Mouse (Mus musculus): ENCODE data around the gene Acrbp.

The Acrbp gene

GRCm38 (mm10) chr6:125071170-125071895, 21.8 kb downstream of the Acrbp start:
- no peak for DNase-seq (ENCODE audit: low spot score in 2 of 2)

DNA sequence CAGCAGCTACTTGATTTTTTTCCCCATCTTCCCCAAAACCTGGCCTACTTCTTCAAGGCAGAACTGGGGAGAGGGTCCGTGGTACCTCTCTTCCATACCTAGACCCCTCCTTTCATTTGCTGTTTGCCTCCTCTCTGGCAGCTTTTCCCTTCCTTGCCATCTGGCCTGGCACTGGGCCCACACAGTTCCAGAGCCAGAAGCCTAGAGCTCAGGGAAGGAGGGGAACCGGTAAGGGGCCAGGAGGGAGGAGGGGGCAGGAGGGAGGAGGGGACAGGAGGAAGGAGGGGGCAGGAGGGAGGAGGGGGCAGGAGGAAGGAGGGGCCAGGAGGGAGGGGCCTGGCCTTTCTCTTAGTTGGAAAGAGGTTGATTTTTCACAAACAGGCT, 22.4 kb downstream of the Acrbp start:
- DNase-seq (ENCODE audit: low spot score in 2 of 2) = no peak

- DNase-seq (ENCODE audit: low spot score in 2 of 2) = no peak
Measured at GRCm38 (mm10) chr6:125073825-125074224, 24.3 kb downstream of the Acrbp start.

- no peak for DNase-seq (ENCODE audit: low spot score in 2 of 2)
Measured at GRCm38 (mm10) chr6:125081394-125081793, 31.9 kb downstream of the Acrbp start.

GRCm38 (mm10) chr6:125081797-125082560, 32.5 kb downstream of the Acrbp start:
- peak; percentile 86 to 91 for DNase-seq (ENCODE audit: low spot score in 2 of 2)

- DNase-seq (ENCODE audit: low spot score in 2 of 2) = no peak
Measured at GRCm38 (mm10) chr6:125082801-125083386, 33.4 kb downstream of the Acrbp start.

DNA sequence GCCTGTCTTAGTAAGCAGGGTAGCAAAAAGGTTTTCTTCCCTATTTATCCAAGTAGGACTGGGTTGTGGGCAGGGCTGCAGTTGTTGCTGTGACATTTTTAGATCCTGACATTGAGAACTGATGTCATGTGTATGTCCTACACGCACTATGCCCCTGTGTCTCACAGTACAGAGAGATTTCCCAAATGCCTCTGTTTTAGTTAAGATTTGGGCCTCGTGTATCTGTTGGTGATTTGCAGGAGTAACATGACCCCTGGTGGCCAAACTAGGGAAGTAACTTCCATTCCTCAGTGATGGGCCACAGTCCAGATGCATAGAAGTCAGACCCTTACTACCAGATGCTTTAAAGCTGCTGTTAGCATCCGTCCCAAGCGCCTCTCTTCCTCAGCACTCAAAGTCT, 34.9 kb downstream of the Acrbp start:
- peak; percentile 54 to 69 for DNase-seq (ENCODE audit: low spot score in 2 of 2)

DNA sequence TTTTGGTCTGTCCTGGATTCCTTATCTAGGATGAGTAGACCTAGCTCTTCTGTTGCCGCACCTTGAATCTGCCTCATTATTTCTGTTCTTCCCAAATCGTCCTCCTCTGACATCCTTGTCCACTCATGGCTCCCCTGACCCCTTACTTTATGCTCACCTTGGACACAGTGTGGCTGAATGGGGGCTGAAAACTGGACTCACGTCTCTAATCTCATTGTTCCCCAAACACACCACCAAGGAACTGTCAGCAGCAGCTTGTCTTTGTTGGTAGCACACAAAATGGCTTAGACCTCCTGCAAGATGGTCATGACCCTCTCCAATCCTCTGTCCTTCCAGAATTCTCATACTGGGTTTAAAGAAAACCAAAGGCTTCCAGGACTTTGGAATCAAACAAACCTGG, 38.4 kb downstream of the Acrbp start:
- no peak for DNase-seq (ENCODE audit: low spot score in 2 of 2)

- DNase-seq (ENCODE audit: low spot score in 2 of 2) = peak; percentile 87 to 88
Measured at GRCm38 (mm10) chr6:125088561-125089321, 39.3 kb downstream of the Acrbp start.

DNA sequence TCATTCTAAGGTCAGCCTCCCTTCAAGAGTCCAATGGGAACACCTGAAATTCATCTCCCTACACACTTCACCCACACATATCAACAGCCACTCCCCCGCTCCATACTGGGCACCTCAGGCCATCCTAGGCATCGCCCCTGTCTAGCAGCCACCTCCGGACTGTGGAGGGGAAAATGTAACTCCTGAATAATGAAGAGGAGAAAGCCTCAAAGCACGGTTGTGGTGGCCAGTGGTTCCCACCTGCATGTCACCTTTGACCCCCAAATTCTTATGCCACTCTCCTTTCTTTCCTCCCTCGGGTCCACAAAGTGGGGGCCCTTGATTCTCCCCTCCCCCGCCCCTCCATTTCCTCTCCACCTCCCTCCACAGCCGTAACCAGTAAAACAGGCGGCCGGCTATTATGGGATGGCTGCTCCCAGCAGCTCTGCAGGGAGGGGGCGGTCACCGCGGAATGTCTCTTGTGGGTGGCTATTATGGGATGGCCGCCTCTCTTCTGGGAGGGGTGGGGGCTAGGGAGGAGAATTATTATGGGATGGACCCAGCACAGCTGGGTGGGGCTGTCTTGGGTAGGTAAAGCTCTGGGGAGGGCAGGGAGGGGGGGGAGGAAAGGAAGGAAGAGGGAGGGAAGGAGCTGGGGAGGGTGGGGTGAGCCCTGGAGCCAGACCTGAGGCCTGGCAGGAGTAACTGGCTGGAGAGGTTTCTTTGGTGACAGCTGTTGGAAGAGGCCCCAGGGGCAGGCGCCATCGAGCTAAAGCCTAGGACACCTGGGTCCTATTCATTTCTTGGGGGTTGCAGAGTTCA, 40.2 kb downstream of the Acrbp start:
- DNase-seq (ENCODE audit: low spot score in 2 of 2) = peak; percentile 83 to 87

DNA sequence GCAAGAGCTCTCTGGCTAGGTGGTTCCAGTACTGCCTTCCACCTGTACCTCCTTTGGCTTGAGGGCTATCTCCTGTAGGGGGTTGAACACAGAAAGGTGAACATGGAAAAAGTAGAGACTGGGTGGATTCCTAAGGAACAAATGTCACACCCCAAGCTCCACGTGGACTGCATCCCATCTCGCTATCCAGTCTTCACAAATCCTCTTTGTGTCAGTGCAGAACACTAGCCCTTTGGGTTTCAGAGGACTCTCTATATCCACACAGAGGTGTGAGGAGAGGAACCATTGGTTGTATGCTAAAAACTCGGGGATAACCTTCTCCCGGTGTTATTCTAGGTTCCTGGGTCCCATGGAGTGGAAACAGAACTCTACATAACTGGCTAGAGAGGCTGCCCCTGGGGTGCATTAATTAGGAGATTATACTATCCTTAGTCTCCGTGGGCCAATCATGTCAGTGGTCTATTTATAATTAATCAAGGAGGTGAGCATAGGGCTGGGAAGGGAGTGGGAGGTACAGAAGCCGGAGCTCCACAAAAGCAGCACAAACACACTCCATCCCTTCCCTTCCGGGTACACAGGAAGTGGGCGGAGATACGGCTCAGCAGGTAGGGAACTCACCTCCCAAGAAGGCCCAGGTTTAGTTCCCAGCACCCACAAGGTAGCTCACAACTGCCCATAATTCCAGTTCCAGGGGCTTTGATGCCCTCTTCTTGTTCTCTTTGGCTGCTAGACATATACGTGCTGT, 41.0 kb downstream of the Acrbp start:
- DNase-seq (ENCODE audit: low spot score in 2 of 2) = no peak

- DNase-seq (ENCODE audit: low spot score in 2 of 2) = no peak
Measured at GRCm38 (mm10) chr6:125092372-125092771, 42.9 kb downstream of the Acrbp start.

DNA sequence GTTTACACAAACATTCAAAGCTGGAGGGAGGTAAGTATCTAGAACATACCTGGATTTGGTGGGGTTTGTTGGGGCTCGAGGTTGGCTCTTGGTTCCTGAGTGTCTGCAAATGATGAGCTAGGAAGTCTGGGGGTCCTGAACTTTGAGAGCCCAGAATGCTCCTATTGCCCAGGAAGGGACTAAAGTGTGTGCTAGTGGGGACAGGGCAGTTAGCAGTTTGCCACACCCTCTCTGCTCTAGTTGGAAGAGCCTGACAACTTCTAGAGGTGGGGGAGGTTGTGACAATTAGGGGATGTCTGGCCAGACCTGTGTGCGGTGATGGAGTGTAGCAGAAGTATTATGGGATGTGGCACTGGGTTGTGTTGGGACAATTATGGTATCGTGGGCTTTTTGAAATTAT, 45.4 kb downstream of the Acrbp start:
- no peak for DNase-seq (ENCODE audit: low spot score in 2 of 2)

DNA sequence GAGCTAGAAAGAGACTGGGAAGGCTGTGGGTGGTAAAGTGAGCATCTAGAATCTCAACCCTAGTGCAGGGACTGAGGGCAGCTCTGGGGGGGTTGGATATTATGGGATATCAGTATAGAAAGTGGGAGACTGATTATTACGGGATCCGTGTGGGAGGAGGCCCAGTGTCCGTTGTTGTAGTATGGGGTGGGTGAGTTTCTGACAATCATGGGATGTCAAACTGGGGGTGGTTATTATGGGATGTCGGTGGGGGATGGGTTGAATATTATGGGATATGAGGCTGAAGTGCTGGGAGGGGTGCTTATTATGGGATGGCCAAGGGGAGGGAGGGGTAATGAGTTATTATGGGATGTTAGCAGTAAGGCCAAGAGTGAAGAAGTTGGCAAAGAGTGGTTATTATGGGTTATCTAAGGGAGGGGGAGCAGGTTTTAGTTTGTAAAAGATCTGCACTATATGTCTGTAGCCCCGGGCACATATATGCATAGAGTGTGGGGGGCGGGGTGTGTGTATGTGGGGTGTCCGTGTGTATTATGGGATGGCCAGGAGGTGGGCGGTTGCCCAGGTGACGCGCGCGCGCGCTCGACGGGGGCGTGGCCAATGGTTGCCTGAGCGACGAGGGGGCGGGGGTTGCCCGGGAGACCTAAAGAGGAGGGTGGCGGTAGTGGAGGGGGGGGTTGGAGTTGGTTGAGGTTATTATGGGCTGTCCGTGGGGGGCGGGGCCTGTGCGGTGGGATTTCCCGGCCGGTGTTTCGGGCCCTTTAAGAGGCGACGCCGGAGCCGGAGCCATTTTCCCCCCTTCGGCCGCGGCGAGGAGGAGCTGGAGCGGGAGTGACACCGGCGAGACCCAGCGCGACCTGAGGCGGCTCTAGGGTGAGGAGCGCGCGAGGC, 46.1 kb downstream of the Acrbp start, which contains the start of gene Chd4:
TSS of gene Chd4 (plus strand) at position 591 of the 888 bp plus-strand sequence.
- peak; percentile 89 to 90 for DNase-seq (ENCODE audit: low spot score in 2 of 2)

DNA sequence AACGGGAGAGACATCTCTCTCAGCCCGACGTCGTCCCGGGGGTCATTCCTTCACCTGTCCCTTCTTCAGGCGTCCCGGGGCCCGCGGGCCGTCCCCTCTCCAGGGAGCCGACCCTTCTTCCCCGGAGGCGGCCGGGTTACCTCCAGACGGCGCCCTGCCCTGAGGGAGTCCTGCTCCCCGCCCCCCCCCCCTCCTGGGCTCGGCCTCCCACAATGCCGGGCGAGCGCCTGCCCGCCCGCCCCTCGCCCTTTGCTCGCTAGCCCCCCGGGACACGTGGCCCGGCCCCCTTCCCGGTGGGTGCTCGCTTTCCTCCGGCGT, 46.7 kb downstream of the Acrbp start:
- DNase-seq (ENCODE audit: low spot score in 2 of 2) = no peak

GRCm38 (mm10) chr6:125096597-125097345, 47.3 kb downstream of the Acrbp start:
- DNase-seq (ENCODE audit: low spot score in 2 of 2) = peak; percentile 65 to 67

DNA sequence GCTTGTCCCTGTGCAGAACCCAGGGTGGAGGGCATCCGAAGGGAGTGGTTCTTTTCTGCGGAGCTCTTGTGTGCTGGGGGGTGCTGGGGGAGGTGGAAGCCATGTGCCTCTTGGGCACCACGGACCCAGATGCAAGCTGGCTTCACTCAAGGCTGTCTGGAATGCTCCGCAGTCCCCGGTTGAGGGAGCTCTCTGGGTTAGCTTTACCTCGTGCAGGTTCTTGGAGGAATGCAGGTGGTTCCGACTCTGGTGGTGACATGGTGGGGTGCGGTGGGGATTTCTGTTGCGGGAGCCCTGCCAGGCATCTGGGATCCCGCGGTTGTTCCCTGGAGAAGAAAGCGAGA, 47.8 kb downstream of the Acrbp start:
- no peak for DNase-seq (ENCODE audit: low spot score in 2 of 2)

GRCm38 (mm10) chr6:125097951-125098350, 48.5 kb downstream of the Acrbp start:
- DNase-seq (ENCODE audit: low spot score in 2 of 2) = no peak

DNA sequence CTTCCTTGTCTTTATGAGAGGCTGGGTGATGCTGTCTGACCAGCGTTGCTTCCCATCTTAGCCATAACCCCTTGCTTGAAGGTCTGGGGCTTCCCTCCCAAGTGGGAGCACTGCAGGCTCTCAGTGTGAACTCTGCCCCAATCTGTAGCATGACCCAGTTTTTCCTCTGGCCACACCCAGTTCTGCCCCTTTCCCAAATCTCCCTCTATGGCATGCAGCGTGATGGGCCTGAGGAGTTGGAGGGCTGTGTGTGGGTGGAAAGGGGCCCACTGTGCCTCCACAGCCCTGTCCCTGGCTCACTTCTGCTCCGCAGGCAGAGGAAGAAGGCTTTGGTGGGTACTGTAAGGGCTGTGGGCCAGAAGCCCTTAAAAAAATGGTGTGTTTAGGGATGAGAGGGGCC, 49.0 kb downstream of the Acrbp start:
- peak in 1 of 2 experiments; percentile 13 for DNase-seq (ENCODE audit: low spot score in 2 of 2)
